Mouse (Mus musculus) thymus, postnatal 4 days (tissue): ENCODE measurements at regions not wholly inside any gene's neighbourhood (a gene's known extent, or its start where the extent isn't known, plus 50 kb on each side); places are given as distances from the start of the nearest gene placed in this dataset.
A peak's percentile ranks its signal among the peaks of the same experiment; 100 is the strongest.

Experiments
- DNase-seq: peaks from one replicate; pipeline ENCODE4 v3.0.0; 2021

DNA sequence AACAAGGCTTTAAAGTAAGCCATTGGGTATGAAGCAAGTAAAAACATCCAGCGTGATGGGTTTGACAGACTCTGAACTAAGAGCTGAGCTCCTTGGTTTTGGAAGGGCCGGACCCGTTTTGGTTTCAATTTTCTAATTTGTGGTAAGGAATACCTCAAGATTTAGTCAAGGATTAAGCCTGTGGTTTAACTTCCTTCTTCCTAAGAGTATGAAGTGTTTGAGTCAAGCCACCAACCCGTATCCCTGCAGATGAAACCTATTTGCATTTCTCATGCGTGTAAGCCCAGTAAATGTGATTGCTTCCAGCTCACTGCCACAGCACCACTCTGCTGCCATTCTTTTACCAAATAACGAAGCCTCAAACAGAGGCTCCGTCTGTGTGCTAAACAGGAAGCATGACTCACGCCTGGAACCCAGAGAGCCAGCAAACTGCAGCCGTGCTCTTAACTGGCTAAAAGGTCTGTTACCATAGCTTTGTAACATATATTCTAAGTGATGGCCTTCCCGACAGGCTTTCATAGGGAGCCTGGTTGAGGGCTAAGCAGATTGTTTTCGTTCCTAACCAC, 149.7 kb downstream of the Etv1 start:
- peak; percentile 29 for DNase-seq

DNA sequence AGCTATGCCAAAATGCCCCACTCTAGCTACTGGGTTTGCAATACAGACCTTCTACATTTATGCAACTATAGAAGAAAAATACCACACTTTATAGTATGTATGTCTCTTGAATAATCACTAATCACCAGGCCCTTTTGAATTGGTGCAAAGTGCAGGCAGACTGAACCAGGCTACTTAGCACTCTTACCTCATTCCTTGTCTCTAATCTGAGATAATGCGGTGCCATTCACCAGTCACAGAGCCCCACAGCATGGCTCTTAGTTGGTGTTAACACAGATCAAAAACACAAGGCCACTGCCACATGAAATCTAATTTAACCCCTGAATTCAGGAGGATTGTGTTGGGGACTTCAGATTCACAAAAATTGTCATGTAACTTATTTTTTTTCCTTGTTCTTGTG, 150.5 kb downstream of the Etv1 start:
- DNase-seq, result no peak

DNA sequence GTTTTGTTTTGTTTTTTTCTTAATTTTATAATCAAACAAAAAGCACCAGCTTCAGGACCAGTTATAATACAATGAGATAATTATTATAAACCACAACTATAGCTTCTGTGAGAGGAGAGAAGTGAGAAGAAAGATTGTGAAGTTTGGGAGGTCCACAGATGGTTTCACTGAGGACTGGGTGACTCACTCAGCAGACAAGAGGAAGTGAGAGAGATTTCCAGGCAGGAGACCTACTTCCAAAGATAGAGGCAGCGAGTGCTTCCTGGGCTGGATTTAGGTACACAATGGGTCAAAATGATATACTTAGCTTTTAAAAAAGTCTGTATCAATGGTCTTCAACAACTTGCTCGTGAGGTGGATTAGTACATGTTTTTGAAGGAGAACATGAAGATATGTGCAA, 152.6 kb downstream of the Etv1 start:
- DNase-seq, result no peak

DNA sequence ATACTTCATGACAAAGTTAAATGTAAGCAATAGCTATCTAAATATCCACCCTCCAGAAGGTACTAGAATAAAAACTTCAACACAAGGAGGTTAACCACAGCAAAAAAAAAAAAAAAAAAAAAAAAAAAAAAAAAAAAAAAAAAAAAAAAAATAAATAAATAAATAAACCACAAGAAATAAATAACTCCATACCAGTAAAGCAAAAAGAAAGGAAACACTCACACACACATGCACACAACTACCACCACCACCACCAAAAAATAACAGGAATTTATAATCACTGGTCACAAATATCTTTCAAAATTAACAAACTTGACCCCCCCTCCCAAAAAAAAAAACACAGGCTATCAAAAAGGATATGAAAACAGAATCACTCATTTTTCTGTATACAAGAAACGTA, 180.4 kb downstream of the Etv1 start:
- no peak for DNase-seq

DNA sequence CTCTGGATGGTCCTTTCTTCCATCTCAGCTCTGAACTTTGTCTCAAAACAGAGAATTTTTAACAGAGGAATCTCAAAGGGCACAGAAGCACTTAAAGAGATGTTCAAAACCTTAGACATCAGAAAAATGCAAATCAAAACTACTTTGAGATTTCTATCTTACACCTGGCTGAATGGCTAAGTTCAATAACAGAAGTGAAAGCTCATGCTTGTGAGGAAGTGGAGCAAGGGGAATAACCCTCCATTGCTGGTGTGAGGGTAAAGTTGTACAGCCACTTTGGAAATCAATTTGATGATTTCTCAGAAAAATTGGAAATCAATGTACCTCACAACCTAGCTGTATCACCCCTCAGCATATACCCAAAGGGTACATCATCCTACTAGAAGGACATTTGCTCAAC, 183.1 kb downstream of the Etv1 start:
- DNase-seq, result no peak

DNA sequence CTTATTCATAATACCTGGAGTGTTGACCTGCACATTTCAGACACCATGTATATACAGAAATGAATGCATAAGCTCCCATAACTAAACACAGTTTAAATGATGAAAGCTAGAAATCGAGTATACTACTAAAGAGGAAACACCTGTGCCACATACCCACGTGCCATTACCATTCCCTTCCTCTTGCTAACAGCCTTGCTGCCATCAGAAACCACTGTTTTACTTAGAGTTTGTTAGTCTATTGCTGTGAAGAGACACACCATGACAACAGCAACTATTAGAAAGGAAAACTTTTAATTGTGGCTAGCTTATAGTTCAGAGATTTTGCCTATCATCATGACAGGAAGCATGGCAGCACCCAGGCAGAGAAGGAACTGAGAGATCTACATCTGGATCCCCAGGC, 191.2 kb downstream of the Etv1 start:
- no peak for DNase-seq

DNA sequence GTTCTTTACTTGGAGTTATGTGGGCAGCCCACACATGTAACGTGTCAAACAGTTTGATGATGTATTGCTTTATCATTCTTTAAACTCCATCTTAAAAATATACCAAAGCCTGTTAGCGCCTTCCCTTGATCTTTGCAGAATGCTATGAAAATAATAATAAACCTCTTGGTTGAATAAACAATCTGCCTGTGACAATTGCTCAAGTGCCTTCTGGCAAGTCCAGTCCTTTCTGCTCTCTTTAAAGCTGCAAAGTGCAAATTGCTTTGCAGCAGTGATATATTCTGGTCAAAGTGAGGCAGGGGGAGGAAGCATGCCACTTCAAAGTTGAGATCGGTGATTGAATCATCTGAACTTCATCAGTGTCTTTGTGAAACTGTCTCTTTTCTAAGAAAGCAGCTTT, 193.0 kb downstream of the Etv1 start:
- no peak for DNase-seq

DNA sequence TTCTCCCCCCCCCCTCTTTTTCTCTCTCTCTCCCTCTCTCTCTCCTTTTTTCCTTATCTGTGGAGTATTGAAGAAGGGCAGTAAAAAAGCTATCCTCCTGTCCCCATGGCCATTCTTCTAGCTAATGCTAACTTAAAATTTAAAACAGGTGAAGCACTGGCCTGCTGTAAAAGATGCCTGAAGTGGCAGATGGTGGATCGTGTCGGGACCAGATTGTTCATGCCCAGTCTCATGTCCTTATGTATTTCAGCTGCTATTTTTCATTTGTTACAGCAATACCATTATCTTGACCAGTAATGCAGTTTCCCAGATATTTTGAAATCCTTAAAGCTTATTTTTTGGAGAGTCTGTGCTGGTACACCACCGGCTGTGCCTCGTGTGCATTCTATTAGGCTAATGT, 196.3 kb downstream of the Etv1 start:
- no peak for DNase-seq

DNA sequence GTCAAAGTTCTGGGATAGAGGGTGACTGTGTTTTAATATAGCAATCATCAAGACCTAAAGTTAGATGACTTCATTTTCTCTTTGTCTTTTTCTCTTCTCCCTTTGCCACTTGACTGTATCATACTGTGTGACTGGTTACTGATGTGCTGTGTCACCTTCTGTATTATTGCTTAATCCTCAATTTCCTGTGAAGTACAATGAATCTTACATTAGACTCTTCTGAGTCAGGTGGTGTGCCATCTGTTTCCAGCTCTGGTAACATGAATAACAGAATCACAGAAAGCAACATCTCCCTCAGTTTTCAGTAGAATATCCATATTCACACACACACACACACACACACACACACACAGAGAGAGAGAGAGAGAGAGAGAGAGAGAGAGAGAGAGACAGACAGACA, 203.2 kb downstream of the Etv1 start:
- DNase-seq, result no peak

DNA sequence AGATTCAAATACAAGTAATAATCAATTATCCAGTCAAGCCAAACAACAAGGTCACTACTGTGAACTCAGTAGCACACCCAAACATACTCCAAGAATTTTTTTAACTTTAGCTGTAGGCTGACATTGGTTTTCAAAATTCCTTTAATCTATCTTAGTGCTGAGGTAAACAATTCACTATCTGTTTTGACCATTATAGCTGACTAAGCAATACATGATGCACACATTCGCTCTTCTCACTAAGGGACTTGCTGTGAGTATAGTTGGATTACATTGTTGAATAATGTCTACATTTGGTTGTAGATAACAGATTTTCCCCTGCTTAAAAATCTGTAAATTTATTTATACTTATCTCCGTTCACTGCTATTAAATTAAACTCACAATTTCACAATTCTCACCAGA, 206.7 kb downstream of the Etv1 start:
- DNase-seq, result no peak

DNA sequence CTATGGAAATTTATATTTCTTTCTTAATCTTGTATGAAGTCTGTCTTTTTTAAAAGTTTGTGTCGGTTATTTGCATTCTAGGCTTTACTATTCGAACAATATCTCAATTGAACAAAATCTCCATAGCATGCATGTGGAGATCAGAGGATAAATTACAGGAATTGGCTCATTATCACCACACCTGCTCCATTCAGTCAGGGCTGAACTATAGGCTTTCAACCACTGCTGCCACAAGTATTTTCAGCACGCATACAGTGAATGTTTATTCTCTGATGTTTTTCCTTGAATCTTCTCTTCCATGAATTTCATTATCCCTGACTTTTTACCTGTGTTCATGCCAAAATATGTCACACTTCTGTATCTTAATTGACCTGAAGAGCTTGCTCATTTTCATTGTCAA, 207.2 kb downstream of the Etv1 start:
- no peak for DNase-seq

DNA sequence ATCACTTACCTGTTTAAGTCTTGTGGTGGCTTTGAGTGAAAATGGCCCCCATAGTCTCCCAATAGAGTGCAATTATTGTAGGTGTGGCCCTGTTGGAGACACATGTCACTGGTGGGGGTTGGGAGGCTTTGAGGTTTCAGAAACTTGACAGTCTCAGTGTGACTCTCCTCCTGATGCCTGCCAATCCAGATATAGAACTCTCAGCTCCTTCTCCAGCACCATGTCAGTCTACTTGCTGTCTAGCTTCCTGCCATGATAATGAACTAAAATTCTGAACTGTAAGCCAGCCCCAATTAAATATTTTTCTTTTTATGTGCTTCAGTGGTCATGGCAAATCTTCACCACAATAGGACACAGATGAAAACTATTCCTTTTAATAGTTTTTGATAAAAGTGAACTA, 208.1 kb downstream of the Etv1 start:
- DNase-seq, result no peak

DNA sequence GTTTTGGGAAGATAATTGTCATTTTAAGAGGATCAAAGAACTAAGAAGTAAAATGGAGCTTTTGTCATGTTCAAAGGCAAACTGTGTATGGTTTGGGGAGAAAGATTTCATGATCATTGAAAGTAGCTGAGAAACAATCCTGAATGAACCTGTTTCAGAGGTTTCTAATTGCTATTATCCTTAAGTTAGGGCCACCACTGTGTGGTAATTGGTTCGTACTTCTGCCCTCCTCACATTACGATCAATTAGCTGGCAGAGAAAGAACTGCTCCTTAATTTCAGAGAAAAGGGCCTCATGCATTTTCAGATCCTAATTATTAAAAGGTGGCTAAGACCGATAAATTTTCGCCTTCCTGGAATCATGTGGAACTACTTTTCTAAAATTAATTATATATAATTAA, 208.6 kb downstream of the Etv1 start:
- DNase-seq, result no peak

DNA sequence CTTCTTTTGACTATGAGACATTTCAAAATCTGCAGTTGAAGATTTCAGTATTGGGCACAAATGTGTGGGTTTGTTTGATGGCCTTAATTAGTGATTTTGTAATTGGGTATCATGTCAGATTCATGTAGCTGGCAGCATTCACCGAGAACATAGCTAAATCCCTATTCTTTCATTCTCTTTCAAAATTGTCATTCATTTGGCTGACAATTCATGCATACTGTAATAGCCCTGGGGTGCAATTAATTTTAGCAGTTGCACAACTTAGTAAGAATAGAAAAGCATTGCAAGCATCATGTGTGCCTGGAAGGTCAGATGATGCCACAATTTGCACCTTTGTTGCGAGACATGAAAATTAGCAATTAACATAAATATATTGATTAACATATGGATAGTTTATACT, 248.0 kb downstream of the Etv1 start:
- DNase-seq, result no peak

DNA sequence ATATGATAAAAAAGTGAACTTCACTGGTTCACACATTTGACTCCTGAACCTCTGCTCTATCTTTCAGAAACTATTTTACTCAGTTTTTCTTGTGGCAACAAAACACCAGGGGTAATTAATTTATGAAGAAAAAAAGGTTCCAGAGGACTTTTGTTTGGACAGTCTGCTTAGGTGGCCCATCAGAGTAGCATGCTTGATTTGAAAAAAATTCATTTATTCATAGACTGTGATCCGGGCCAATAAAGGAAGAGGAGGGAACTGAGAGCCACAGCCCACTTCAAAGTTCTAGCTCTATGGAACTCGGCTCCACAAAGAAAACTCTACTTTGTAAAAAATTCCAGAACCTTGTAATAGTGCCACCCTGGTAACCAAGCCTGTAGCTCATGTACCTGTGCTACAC, 248.8 kb downstream of the Etv1 start:
- DNase-seq, result no peak

DNA sequence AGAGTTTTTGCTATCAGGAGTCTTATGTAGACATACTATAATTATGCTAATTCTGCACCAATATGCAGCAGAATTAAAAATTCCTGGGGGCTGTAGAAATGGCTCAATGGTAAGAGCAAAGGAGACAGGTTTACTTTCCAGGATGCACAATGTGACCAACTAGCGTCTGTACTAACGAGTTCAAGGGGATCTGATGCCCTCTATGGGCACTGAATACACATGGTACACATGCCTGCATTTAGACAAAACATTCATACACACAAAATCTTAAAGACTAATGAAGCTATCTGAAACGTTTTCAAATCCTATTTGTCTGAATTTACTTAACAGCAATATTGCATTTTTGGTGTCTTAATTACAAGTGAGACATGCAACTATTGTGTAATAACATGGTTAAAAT, 254.8 kb downstream of the Etv1 start:
- DNase-seq, result no peak

DNA sequence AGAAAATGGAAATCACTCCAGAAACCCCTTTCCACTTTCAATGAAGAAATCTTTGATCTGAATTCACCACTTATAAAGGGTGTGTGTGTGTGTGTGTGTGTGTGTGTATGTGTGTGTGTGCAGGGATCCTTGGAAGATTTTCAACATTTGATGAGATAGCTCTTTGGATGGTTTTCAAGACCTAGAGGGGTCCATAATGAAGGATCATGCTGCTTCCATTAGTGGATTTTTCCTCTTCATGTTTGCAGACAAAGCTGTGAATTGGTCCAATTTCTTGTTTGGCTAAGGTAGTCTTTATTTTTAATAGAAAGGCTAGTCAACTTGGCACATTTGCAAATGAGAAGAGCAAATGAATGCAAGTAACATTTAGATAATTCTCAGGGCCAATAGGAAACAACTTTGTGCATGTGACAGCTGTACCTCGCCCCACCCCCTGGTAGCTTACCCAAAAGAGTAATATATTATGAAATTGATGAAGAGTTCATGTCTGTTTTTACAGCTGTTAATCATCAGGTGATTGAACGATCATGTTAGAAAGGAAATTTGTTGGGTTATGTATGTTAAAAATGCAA, 257.4 kb downstream of the Etv1 start:
- DNase-seq, result no peak

DNA sequence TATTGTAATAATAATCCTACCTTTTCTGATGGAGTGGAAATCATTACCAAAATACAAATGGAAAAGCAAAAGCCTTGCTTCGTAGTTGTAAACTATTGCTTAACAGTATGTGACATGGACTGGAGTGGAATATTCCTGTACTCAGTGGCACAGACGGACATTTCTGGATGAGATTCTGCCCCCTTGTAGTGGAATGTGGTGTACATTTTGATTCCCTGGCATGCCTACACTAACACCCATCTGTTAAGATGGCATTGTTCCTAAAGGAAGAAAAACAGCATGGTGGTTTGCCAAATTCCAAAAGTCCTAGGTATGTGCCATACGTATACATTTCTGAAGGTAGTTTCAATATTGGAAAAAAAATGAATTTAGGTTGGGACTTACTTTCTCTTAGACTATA, 258.9 kb downstream of the Etv1 start:
- DNase-seq, result no peak

DNA sequence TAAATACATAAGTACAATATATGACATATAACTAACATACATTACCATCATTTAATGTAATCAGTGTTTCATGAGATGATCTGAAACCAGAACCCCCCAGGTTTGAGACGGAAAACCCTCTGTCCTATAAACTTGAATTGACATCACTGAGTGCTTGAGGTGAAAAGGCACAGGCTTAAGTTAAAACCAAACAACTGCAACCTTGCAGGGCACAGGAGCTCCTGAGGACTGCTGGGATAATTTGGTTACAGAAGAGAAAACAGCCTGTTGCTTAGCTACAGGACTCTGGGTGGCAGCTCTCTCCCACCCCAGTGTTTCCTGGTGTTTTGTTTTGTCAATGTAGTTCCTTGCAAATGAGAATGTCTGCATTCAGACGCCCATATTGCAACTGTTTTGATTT, 259.5 kb downstream of the Etv1 start:
- no peak for DNase-seq

DNA sequence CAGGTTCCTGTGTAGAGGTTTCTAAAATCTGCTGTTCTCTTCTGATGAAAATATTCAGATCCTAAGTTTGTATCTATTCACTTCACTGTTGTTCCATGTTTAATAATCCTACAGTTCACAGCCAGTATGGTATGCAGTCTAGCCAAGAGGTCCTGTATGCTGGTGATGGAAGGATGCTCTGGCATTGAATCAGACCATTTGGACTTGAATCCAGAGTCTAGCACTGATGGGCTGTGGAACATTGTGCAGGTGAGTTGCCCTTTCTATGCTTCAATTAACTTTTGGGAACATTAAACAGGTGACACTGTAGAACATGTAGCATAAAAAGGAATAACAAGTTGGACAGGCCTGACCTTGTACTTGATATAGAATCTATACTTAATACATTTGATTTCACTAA, 267.9 kb downstream of the Etv1 start:
- no peak for DNase-seq

DNA sequence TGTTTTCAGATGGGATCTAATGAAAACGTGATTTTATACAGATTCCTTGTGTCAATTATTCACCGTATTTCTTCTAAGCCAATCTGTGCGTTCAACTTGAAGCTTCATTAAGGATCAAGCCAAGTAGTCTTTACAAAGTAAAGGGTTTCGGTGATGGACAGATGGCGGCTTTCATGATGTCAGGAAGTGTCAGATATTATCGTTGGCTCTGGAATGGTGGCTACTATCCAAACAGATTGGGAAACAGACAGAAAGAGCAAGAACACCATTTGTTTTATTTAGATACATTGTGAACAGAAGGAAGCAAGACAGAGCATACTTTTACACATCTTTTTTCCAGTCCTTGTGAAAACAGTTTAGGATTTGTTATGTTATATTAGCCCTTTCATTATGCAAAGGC, 269.3 kb downstream of the Etv1 start:
- no peak for DNase-seq

DNA sequence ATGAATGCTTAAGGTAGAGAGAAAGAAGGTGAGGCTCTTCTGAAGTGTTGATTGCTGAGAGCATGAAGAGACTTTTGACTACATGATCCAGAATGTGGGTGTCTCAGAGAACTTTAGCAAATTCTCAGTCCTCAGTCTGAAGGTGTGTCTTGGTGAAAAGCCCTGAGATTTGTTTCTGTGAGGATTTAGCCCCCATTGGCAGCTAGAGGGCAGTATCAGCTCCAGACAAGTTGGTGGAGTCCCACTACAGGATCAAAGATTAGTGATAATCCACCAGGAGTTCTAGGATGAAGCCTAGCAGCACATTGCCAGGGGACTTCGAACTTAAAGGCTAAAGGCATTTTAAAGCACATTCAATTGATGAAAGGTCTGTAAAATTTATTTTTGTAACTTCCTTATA, 269.8 kb downstream of the Etv1 start:
- DNase-seq, result no peak

DNA sequence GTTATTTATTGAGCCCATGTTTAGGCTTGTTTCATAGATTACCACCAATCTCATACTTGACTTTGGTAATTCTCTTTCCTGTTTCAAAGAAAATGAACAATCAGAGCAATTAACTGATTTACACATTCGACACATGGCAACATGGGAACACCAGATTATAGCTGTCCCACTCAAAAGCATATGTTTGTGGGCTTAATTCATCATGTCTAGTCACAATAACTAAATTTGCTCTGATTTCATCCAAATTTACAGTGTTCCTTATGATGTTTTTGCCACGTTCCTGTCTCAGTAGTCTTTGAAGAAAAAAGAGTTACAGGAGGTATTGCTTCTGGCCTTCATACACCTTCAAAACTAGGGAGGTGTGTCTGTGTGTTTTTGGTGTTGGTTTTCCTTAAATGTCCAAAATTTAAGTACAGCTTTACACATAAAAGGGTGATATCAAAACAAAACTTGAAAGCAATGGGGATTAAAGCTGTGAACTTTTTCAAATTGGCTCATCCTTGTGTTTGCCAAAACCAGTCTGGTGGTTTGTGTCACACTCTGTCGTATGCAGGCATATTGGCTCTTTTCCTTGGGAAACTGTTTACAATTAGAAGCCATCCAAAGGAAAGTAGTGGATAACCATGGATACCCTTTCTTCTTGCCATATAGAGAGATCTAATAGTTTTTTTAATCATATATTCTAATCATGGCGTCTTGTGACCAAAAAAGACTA, 291.3 kb downstream of the Etv1 start:
- DNase-seq, result no peak

DNA sequence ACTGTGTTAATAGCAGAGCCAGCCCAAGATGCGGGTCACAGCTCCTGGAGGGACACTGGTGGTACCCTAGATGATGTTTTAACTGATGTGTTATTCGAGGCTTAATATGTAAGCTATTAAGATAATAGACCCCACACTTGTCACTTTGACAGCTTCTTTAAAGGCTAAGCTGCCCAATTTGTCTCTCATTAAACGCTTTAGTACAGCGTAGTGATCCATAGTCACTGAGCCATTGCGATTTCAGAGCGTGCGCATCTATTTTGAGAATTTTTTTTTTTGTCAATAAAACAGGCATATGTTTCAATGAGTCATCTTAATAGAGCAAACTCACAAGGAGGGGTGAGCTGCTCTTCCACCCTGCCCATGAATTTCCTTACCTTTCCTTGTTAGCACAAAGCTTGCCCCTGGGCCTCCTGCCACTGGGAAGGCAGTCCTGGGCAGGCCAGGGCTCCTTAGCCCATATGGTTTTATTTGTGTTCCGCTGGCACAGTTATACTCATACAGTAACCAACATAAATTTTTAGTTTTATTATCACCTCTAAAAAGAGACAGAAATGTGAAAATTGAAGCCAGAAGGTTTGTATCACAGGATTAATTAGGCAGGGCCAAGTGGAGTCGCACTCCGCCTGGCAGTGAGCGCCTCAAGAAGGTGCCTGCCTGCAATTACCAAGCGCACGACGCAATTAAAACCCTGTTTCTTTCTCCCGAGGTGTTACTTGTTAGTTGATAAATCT, 294.3 kb downstream of the Etv1 start:
- no peak for DNase-seq
